Mouse (Mus musculus) midbrain, embryonic 11.5 days (tissue): ENCODE measurements at regions not wholly inside any gene's neighbourhood (a gene's known extent, or its start where the extent isn't known, plus 50 kb on each side); places are given as distances from the start of the nearest gene placed in this dataset.

Experiments used
- ATAC-seq: fragments of 200-750 bp; cut with Nextera tagmentation; 2 replicates; pipeline ENCODE4 v1.8.0; 2017; ENCODE audit warnings: moderate TSS enrichment, moderate library complexity; ENCODE audit not compliant: low FRiP score
- DNase-seq: peaks from one replicate; pipeline ENCODE4 v3.0.0; 2015; ENCODE audit warnings: low spot score; ENCODE audit errors: missing footprints
- H3K27ac ChIP-seq: fragments of 300-500 bp; sonication (generic); 2 replicates; pipeline ENCODE4 v1.5.1; 2014; ENCODE audit warnings: low read depth, low read length
- H3K27me3 ChIP-seq: fragments of 300-500 bp; sonication (generic); 2 replicates; pipeline ENCODE4 v1.6.1; 2014; ENCODE audit warnings: mild to moderate bottlenecking, low read length, moderate library complexity, mixed read lengths; ENCODE audit not compliant: control insufficient read depth, insufficient read depth
- H3K36me3 ChIP-seq: fragments of 300-500 bp; sonication (generic); 2 replicates; pipeline ENCODE4 v1.6.1; 2014; ENCODE audit warnings: mild to moderate bottlenecking, low read length, moderate library complexity, mixed read lengths; ENCODE audit not compliant: control insufficient read depth, insufficient read depth
- H3K4me1 ChIP-seq: fragments of 300-500 bp; sonication (generic); 2 replicates; pipeline ENCODE4 v1.6.1; 2014; ENCODE audit warnings: low read length; ENCODE audit not compliant: control insufficient read depth, insufficient read depth
- H3K4me2 ChIP-seq: fragments of 300-500 bp; sonication (generic); 2 replicates; pipeline ENCODE4 v1.6.1; 2014; ENCODE audit warnings: mild to moderate bottlenecking, moderate library complexity
- H3K4me3 ChIP-seq: fragments of 300-500 bp; sonication (generic); 2 replicates; pipeline ENCODE4 v1.5.1; 2014; ENCODE audit warnings: low read depth, low read length
- H3K9ac ChIP-seq: fragments of 300-500 bp; sonication (generic); 2 replicates; pipeline ENCODE4 v1.6.1; 2014; ENCODE audit warnings: low read length
- H3K9me3 ChIP-seq: fragments of 300-500 bp; sonication (generic); 2 replicates; pipeline ENCODE4 v1.6.1; 2016; ENCODE audit warnings: low read length; ENCODE audit not compliant: control insufficient read depth
- WGBS: fragments of 180-500 bp; shearing (Covaris S2); extraction: QIAGEN DNeasy Blood & Tissue Kit; methylation state at CpG from one replicate; pipeline ENCODE4 v1.1.7; 2014; 5-methylcytosine and 5-hydroxymethylcytosine counted together

DNA sequence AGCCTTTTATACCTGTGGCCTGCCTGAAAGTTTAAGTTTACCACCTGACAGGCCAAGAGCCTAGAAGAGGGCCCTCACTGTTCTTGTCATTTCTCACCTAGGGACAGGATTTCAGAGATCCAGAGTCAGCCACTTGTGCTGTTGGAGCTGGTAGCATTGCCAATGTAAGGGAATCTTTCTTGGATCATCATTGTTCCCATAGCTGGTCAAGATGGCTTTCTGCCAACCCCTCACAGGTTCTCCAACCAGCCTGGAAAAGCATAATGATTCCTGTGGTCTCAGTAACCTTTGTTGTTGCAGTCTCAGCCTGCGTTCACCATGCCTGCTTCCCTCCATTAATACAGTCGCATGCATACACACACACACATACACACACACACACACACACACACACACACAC is 67.1 kb upstream of the Nxpe4 start:
- H3K27ac ChIP-seq, result no peak overlapping the region
- H3K4me1 ChIP-seq, result no peaks in the 10 kb centered on the region
- no peak overlapping the region for H3K4me3 ChIP-seq
- 100% methylated on average over 2 of the region's 2 CpGs for WGBS
- no peaks in the 10 kb centered on the region for H3K27me3 ChIP-seq
- no peak overlapping the region for H3K4me2 ChIP-seq
- DNase-seq, result peak; percentile 71
- H3K36me3 ChIP-seq, result no peaks in the 10 kb centered on the region
- no peak overlapping the region for H3K9ac ChIP-seq
- ATAC-seq, result no peak
- H3K9me3 ChIP-seq, result no peaks in the 10 kb centered on the region

DNA sequence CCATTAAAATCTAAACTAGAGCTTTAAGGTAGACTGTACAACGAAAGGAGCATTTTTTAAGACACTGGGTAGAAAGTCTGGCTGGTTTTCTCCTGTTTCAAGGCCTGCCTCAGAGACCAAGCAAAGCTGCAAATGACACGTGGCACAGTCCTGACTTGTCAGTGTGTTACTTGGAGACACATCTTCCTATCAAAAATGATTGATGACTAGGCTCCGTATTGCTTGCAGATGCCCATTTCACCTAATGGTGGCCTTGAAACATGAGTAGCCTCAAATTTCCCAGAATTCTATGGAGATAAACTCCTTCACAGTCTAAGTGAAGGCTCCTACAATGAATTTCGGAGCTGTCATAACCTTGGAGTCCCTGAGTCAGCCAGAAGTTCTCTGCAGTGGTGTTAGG is 62.0 kb upstream of the Nxpe4 start:
- Histone ChIP-seq H3K9me3 (no peaks in the 10 kb centered on the region), H3K9ac (no peak overlapping the region), H3K27ac (no peak overlapping the region), H3K4me3 (no peak overlapping the region), H3K27me3 (no peaks in the 10 kb centered on the region), H3K4me1 (no peaks in the 10 kb centered on the region), H3K36me3 (no peaks in the 10 kb centered on the region), H3K4me2 (no peak overlapping the region)
- 82% methylated on average over 4 of the region's 4 CpGs for WGBS
- ATAC-seq (no peak), DNase-seq (no peak)

DNA sequence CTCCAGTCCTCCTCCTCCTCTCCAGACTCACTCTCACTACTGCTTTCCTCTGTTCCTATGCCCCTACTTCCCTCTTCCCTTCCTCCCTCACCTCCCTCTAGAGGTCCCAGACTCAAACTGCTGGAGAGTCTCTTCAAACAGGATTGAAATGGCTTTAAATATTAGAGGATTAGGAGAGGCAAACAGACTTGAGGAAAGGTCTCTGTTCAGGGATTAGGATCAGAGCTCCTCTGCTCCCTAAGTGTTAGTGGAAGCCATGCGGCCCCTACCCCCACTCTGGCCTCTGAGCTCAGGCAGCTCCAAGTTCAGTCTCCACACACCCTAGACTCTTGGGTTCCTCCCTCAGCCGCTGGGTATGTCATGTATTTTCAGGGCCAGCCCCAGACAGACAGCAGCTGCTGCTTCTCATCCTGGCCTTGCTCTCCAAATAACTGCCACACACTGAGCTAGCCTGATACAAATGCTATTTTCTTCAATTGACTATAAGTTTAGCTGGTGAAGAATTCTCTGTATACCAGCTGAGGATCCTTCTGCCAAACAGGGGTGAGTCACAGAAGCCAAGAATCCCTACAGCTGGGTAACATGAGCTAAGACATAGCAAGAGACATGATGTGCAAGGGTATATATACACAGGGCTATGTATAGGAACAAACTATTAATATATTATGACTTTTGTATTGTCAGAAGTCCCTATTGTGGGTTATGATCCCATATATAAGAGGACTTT is 55.2 kb upstream of the Nxpe4 start:
- Histone ChIP-seq H3K36me3 (no peaks in the 10 kb centered on the region), H3K4me1 (no peaks in the 10 kb centered on the region), H3K4me3 (no peak overlapping the region), H3K27me3 (no peaks in the 10 kb centered on the region), H3K9me3 (no peaks in the 10 kb centered on the region), H3K4me2 (no peak overlapping the region), H3K9ac (no peak overlapping the region), H3K27ac (no peak overlapping the region)
- no peak for DNase-seq
- no peak for ATAC-seq
- WGBS, result 39% methylated on average over 2 of the region's 2 CpGs

DNA sequence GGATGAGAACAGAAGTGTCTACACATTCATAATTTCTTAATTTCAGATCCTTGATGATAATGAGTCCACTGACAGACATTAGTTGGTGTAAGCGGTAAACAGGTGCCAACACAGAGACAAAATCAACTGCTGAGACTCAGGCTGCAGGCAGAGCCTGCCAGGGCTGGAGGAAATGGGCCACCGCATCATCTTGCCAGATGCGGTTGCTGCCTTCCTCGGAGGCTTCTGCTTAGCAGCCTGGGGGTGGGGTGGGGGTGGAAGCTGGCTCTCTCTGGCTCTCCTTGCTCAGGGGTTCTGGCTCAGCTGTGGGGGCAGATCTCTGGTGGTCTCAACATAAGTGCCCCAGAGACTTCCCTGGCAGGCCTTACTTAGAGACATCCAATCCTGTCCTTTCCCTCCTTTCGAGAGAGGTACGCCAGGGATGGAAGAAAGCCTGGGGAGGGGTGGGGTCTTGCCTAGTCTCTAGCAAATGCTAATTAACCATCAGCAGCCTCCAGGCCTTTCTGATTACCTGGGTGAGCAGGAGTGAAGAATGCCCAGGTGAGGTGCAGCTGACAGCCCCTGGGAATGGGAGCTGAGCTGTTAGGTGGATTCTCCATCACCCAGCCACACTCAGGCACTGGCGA is 52.7 kb upstream of the Nxpe4 start:
- H3K27me3 ChIP-seq, result no peaks in the 10 kb centered on the region
- 53% methylated on average over 7 of the region's 7 CpGs for WGBS
- H3K4me2 ChIP-seq, result no peak overlapping the region
- no peaks in the 10 kb centered on the region for H3K4me1 ChIP-seq
- no peak overlapping the region for H3K4me3 ChIP-seq
- no peaks in the 10 kb centered on the region for H3K9me3 ChIP-seq
- H3K36me3 ChIP-seq, result no peaks in the 10 kb centered on the region
- no peak for DNase-seq
- no peak overlapping the region for H3K9ac ChIP-seq
- no peak for ATAC-seq
- no peak overlapping the region for H3K27ac ChIP-seq

DNA sequence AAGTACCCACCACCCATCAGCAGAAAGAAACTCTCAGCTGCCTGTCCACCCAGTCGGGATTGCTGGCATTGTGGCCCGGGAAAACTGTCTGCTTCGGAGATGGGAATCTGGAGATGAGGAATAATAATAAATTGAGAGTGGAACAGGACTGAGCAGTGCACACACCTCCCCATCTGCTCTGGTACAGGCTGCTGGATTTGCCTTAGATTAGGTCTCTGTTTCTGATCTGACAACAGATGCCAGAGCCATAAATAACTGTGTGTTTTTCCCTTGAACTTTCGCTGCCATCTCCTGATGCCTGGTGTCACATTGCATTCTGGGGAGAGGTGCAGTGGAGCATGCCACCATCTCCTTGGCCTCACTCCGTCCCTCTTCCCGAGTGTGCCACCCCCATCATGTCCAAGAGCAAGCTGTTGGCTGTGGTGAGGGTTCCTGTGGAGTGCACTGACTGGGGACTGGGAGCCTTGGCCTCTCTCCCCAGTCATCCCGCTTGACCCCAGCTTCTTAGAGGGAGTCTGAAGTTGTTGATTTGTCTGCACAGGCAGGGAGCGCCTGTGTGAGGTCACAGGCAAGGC is 50.4 kb upstream of the Nxpe4 start:
- Histone ChIP-seq H3K27ac (no peak overlapping the region), H3K4me1 (no peaks in the 10 kb centered on the region), H3K27me3 (no peaks in the 10 kb centered on the region), H3K4me3 (no peak overlapping the region), H3K9ac (no peak overlapping the region), H3K9me3 (no peaks in the 10 kb centered on the region), H3K36me3 (no peaks in the 10 kb centered on the region), H3K4me2 (no peak overlapping the region)
- DNase-seq (no peak), ATAC-seq (no peak)
- 67% methylated on average over 8 of the region's 8 CpGs for WGBS
